Mouse (Mus musculus) adrenal gland, postnatal 0 days (tissue): ENCODE data around the gene Olfr895. TPM values are rescaled to one million over a fixed set of nuclear protein-coding genes. Genes with fewer than 3 reads are reported as not detected.

ENCODE experiments used
- polyA plus RNA-seq: library from polyadenylated mRNA; unstranded; fragments of >200 nt; fragmentation: Nextera tagmentation; extraction: Ambion mirVana; gene quantifications from 2 replicates; pipeline ENCODE4 v1.2.1, GENCODE M21; 2015

Olfr895 gene
- not detected in 2 replicates for polyA plus RNA-seq

DNA sequence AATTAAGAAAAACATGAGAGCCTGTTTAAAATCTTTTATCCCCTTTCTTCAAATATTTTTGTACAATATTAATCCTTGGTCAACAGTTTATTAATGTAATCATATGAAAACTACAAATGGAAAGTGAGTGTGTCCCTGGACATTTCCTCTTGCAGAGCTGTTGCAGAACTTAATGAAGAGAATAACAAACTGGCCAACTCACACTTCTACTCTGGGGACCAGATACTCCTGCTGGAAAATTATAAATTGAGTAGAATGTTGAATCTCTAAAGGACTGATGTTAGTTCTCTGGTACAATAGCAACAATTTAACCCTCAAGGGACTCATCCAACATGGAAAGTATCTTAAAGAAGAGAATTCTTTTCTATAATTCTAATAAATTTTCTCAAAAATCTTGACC lies at the start of gene Olfr895:
Gene Olfr895, plus strand, starts transcription at position 301 of the 400 bp plus-strand sequence.

DNA sequence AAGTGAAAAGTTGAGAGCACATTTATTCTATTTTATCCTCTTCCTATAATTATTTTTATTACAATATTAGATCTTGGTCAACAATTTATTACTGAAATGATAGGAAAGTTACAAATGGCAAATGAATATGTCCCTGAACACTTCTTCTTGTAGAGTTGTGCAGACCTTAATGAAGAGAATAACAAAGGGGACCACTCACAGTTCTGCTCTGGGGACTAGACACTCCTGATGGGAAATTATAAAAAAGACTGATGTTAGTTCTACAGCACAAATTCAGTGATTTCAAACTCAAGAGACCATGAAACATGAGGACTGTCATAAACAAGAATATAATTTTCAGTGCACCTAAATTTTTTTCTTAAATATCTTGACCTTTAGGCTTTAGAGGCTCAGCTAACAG lies 15.2 kb upstream of the Olfr895 start, which contains the start of gene Olfr143:
Gene Olfr143, plus strand, starts transcription at position 301 of the 400 bp plus-strand sequence.

DNA sequence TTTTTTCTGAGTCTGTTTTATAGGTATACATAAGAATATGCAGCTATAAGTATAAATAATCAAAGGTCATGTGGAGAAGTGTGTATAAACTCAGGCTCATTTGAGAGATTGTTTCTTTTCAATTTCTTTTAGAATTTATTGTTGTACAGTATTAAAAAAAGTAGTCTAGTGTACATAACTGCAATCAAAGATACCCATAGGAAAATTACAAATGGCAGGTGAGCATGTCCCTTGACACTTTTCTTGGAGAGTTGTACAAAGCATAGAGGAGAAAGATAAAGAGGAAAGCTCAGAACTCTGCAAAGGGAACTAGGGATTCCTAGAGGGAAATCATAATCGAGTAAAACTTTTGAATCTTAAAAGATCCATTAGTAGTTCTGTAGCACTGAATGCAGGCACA lies 23.2 kb downstream of the Olfr895 start, which contains the start of gene Olfr896-ps1:
Gene Olfr896-ps1, plus strand, starts transcription at position 301 of the 400 bp plus-strand sequence.

Other genes with a start within 250 kb of the Olfr895 start
- gene Olfr883, start 242.0 kb upstream of the Olfr895 start, polyA plus RNA-seq = not detected in 2 replicates
- gene Olfr884, start 221.3 kb upstream of the Olfr895 start, polyA plus RNA-seq = not detected in 2 replicates
- not detected in 2 replicates for gene Olfr885, start 206.5 kb upstream of the Olfr895 start, polyA plus RNA-seq
- gene Olfr887, start 183.8 kb upstream of the Olfr895 start, polyA plus RNA-seq = not detected in 2 replicates
- gene Olfr888, start 159.7 kb upstream of the Olfr895 start, polyA plus RNA-seq = not detected in 2 replicates
- gene Olfr889, start 152.7 kb upstream of the Olfr895 start, polyA plus RNA-seq = 0.97 and 1.6 TPM in 2 replicates
- gene Olfr890, start 125.3 kb upstream of the Olfr895 start, polyA plus RNA-seq = not detected in 2 replicates
- gene Olfr891, start 87.0 kb upstream of the Olfr895 start, polyA plus RNA-seq = not detected in 2 replicates
- gene Olfr893, start 59.5 kb upstream of the Olfr895 start, polyA plus RNA-seq = not detected in 2 replicates
- not detected in 2 replicates for gene Olfr894, start 49.8 kb upstream of the Olfr895 start, polyA plus RNA-seq
- not detected in 2 replicates for gene Olfr143, start 15.1 kb upstream of the Olfr895 start, polyA plus RNA-seq
- gene Olfr896-ps1, start 23.3 kb downstream of the Olfr895 start, polyA plus RNA-seq = not detected in 2 replicates
- gene Olfr25, start 61.2 kb downstream of the Olfr895 start, polyA plus RNA-seq = not detected in 2 replicates
- gene Olfr898, start 80.6 kb downstream of the Olfr895 start, polyA plus RNA-seq = not detected in 2 replicates
- not detected in 2 replicates for gene Olfr250, start 99.0 kb downstream of the Olfr895 start, polyA plus RNA-seq
- not detected in 2 replicates for gene Olfr251, start 109.2 kb downstream of the Olfr895 start, polyA plus RNA-seq
- not detected in 2 replicates for gene Olfr147, start 133.8 kb downstream of the Olfr895 start, polyA plus RNA-seq
- not detected in 2 replicates for gene Olfr901, start 161.6 kb downstream of the Olfr895 start, polyA plus RNA-seq
- gene Olfr902, start 179.8 kb downstream of the Olfr895 start, polyA plus RNA-seq = not detected in 2 replicates
- gene Olfr904, start 195.3 kb downstream of the Olfr895 start, polyA plus RNA-seq = not detected in 2 replicates
- gene Olfr905, start 203.3 kb downstream of the Olfr895 start, polyA plus RNA-seq = not detected in 2 replicates
- gene Olfr906, start 219.2 kb downstream of the Olfr895 start, polyA plus RNA-seq = not detected in 2 replicates
- gene Olfr907, start 227.9 kb downstream of the Olfr895 start, polyA plus RNA-seq = not detected in 2 replicates